Mouse (Mus musculus): ENCODE data around the gene Wnt3a.

The Wnt3a gene

DNA sequence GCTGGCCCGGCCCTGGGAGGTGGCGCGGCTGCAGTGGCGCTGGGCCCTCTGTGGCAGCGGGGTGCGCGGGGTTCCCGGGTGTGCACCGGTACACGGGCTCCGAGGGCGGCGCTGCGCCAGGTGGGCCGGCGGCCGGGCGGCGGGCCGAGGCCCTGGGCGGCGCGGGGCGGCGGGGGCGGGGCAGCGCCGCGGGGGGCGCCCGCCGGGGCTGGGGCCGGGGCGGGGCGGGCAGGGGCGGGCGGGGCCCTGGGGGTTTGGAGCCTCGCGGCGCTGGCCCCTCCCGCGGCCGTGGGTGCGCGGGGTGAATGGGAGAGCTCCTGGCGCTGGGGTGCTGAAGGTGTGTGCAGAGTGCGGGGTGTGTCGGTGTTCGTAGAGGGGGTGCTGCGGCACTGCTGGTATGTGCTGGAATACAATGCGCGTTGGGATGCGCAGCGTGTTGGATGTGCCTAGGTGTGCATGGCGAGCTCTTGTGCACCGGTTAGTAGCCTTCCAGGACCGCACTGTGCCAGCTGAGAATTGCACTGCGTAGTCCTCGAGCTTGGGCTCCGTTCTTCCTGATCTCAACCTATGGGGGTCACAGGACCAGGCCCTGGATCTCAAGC is at the start of gene Wnt3a:
Wnt3a (minus strand) TSS at position 51 of the 602 bp plus-strand sequence.
- no peak for DNase-seq

DNA sequence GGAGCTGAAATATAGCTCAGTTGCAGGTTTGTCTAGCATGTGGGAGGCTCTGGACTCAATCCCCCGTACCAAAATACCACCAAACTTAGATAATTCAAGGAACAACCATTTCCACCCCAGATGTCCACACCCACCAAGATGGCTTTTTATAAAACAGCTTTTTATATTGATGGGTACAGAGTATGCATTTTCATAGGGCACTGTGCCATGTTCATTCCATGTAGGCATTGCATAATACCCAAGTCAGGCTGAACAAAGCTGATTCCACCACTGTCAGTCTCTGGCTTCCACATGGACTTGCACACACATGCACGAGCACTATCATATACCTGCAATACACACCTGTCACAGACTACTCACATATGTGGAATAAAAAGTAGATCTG is 48.2 kb upstream of the Wnt3a start:
- no peak for DNase-seq

DNA sequence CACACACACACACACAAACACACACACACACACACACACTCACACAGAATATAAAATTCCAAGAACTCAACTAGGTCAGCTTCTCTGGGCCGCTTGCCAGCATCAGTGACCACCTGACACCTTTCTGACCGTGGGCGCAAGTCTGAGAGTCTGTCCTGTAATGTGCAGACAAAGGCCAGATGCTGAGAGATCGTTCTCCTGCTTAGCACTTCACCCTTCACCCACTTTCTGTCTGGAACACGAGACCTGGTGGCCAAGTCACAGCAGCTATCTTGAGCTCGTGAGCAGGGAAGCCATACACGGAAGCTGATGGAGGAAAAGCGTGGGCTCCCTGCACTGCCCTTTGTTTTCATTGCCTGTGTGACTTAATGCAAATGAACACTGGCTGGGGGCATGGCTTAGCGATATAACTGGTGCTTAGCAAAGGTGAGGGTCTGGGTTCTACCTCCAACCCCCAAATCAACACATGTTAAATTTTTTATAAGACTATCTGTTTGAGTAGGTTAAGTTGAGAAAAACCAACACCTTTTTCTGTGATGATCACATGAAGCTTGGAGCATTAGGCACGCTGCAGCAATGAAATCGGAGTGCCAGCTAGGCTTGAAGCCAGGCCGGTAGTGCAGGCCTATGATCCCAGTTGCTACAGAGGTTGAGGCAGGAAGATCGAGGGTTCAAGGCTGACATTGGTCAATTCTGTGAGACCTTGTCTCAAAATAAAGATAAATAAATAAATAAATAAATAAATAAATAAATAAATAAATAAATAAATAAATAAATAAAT is 47.6 kb upstream of the Wnt3a start:
- DNase-seq, result no peak

DNA sequence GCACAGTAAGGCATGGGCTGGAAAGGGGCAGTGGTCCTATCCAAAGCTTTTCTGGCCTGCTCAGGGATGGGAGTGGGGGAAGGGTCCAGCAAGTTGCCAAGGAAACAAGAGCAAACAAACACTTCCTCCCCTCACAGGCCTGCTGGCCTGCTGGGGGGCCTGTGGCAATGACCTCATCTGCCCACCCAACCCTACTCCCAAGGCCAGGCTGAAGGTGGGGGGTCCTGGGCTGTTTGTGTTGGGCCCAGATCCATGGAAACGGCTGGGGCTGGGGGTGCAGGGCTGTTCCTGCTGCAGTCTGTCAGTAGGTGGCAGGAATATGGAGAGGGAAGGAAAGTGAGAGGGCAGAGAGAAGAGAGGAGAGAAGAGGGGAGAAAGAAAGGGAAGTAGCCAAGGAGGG is 45.8 kb upstream of the Wnt3a start:
- no peak for DNase-seq

DNA sequence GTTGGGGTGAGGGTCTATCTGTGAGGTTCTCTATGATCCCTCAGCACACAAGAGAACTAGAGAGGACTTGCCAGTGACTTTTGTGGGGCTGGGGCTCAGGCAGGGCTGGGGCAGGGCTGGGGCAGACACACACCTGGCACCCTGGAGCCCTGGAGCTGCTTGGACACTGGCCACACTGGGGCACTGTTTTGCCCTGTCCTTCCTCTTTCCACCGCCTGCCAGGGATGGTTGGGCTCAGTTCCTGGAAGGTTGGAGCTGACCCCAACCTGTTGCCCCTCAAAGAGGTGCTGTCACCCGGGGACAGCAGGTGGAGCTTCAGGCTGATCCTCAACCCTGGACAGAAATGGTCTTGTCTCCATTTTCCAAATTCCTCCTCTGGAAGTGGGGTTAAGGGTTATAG is 45.4 kb upstream of the Wnt3a start:
- no peak for DNase-seq

DNA sequence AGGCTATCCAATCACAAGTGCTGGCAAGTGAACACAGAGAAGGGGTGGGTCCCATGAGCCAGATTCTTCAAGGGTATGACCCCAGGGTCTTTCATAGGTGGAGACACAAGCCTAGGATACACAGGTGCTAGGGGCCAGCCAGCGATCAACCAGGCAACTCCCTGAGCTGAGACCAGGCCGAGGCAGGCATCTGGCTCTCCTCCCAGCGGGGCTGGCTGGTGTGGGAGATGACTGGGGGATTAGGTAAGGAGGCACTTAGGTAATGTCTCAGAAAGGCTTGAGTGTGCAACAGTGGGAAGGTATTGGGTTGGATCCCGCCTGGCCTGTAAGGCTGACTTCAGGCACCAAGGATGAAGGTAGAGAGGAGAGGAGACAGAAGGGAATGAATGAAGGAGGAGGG is 44.6 kb upstream of the Wnt3a start:
- no peak for DNase-seq

DNA sequence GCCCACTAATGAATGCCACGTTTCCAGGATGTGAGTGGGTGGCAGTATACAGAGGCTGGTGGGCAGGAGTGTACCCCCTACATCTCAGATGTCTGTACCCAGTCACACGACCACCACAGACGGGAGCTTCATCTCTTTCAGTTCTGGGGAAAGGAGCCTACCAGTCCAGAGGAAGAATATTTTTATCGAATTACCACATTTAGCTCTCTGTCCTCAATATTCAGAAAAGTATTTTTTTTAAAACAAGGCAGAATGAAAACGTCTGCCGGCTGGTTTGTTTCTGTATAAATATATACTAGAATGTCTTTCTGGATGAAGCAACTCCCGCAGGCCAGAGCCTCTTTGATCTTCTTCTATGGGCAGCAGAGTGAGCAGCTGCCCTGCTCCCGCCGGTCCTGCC is 42.4 kb upstream of the Wnt3a start:
- no peak for DNase-seq

DNA sequence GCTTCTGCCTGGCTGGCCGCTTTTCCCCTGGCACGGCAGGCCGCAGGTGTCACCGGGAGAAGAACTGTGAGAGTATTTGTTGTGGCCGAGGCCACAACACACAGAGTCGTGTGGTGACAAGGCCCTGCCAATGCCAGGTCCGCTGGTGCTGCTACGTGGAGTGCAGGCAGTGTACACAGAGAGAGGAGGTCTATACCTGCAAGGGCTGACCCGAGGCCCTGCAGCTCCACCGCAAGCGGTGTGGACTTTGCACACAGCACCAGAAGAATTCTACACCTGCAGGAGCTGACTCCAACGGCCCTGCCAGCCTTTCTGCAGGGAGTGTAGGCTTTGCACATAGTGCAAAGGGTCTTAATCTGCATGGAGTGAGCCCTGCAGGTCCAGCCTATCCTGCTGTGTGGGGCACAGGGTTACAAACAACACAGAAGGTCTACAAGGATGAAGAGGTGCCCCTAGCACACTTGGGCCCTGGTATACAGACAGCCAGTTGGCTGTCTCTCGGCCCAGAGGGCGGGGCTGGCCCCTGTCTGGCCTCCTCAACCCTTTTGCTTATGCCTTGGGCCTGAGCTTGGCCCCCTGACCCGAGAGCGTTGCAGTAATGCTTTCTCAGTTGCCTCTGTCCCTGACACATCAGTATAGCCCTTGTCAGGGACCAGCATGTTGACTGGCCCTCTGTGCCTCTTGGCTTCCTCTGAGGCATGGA is 40.8 kb upstream of the Wnt3a start:
- no peak for DNase-seq

DNA sequence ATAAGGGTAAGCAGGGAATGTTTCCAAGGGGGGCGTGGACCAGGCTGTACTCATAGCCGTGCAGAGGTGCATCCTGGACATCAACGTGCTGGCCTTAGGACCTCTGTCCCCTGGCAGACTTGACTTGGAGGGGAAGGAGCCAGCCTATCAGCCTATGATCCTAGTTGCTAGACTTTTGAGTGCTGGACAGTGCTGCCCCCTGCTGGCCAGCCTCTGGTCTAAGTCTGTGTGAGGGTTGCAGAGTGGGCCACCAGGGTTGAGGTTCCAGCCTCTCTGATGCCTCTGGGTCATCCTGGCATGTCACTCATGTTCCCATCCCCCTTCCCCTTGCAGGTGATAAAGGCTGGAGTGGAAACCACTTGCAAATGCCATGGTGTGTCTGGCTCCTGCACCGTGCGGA is 40.0 kb upstream of the Wnt3a start:
- peak; percentile 57 for DNase-seq

DNA sequence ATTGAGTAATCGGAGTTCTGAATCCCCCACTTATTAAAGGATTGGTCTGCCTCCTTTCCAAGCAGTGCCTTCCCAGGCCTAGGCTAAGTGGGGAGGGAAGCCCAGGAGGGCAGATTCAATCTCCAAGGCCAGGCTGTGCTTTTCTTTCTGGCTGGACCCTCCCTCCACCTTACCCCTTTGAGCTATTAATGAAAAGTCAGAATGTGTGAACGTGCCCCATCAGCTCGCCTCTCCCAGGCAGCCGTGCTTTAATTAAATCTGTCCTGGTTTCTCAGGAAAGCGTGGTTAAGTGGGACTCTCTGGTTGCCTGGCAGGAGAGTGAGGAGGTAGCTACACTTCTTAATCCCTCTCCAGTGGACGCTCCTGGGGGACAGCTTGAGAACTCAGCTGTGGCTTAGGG is 39.1 kb upstream of the Wnt3a start:
- DNase-seq, result no peak

DNA sequence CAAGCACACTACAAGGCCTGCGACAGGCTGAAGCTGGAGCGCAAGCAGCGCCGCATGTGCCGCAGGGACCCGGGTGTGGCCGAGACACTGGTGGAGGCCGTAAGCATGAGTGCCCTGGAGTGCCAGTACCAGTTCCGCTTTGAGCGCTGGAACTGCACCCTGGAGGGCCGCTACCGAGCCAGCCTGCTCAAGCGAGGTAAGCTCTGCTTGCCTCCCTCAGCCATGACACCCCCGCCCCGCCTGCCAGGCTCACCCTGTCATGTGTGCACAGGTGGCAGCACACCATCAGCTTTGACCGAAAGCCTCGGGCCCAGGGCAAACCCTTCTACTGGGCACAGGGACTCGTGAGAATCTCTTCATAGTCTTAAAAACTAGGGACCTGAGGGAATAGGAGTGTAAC is 37.1 kb upstream of the Wnt3a start:
- DNase-seq, result no peak

DNA sequence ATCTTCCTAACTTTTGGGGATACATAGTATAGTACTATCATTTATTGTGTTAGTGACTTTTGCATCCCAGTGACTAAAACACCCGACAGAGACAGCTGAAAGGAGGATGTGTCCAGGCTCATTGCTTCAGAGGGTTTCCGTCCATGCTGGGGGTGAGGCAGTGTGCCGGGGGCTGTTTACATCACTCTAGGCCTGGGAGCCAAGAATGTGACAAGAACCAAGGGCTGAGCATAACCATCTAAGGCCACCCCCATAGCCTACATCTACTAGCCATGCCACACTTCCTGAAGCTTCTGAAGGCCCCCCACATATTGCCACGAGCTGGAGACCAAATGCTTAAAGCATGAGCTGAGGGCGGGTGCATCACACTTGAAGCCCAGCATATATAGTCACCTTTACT is 34.2 kb upstream of the Wnt3a start:
- DNase-seq, result no peak

DNA sequence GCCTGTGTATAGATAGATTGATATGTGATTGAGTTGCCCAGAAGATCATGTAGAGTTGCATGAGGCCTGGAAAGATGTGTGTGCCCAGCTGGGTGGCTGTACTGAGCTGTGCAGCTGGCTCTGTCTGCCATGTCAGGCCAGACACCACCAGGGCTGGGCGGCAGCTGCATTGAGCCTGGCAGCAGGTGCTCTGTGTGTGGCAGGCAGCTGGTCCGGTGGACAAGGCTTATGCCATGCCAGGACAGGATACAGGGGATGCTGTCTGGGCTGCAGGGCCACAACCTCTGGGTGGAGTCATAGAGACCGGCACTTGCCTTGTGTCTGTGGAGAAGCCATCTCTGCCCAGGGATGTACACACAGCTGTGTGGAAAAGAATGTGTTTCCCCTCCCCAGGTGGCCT is 32.4 kb upstream of the Wnt3a start:
- no peak for DNase-seq

DNA sequence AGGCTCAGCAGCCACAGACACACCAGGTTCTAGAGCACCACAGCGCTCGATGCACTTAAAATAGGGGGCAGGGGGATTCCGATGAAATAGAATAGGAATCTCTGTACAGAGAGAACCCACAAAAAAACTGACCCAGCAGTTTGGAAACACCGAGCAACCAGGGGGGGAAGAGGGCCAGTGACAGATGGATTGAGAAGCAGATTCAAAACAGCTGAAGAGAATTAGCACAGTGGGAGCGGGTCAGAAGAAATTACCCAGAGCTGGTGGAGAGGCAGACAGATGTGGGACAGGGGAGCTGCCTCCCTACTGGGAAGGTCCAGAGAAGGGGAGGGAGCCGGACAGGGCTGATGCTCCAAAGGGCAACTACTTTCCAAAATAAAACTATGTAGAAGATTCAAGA is 26.0 kb upstream of the Wnt3a start:
- no peak for DNase-seq

DNA sequence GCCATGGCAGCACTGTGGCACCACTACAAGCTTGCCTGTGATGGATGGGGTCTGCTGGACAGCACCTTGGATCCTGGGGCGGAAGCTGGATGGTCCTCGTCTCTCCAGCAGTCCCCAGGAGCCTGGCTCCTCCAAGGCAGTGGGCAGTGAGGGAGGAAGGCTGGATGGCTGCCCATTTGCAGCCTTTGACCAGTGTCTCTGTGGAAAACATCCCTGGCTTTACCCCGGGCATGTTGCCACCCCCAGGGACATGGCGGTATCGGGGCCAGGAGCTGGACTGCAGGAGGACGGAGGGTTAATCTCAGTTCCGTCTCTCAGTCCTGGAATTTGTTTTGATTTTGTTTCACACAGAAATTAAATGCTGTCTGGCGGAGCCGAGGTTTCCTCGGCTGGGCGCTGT is 23.4 kb upstream of the Wnt3a start:
- no peak for DNase-seq

DNA sequence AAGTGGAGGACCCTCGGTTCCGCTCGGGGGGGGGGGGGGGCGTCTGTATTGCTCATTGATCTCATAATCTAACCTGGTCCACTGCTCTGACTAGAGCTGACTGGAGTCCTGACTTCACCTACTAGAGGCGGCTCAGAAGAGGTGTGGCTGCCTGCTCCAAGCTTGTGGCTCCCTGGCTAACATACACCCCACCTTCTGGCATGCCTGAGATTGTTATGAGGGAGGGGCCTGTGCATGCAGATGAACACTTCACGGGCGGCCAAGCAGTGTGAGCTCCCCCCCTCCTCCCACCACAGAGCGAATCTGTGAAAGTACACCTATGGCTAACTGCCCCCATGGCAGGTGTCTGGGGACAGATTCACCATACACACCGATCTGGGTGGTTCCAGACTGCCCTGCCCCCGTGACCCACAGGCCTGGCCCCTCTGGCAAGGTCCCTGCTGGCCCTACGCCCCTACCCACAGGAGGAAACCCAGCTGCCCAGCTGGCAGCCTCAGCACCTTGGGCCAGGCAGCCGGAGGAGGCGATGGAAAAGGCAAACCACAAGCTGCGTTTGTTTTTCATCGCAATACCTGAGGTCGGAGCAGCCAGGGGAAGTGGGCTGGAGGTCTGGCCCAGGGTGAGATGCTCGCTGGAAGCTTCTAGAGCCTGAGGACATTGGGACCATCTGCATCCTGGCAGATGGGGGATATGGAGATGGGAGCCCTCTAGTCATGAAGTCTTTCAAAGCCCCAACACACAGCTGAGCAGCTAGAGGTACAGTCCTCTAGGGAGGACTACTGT is 22.7 kb upstream of the Wnt3a start:
- DNase-seq, result no peak

DNA sequence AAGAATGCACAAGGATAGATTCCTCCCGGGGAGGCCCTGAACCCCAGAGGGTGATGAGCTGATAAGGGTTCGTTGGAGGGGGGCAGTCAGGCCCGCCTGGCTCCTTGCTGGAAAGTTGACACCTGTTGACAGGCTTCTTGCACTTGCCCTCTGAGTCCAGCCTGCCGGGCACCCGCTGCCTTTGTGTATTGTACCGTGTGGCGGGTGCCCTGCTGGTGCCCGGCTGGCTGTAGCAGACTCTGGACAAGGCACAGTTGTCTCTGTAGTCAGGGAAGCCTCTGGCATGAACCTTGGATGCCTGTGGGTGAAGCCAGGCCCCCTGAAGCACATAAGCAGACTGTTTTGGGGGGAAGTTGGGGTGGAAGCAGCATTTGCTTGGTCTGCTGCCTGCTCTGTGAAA is 21.9 kb upstream of the Wnt3a start:
- DNase-seq, result no peak

DNA sequence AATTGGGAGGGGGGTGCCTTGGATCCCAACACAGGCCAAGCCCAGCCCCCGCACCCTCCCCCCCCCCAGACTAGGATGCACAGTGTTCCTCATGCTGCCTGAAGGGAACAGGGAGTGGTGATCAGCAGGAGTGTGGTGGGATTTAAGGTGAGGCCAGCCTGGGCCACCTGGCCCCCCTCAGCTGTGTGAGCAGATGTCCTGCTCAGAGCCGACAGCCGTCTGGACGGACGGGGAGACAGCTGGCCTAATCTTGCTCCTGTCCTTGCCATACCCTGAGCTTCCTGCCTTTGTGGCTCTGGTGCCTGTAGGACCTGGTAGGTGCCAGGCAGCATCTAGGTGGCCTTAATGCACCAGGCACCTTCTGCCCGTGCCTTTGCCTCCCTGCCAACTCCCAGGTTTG is 21.5 kb upstream of the Wnt3a start:
- DNase-seq, result no peak

DNA sequence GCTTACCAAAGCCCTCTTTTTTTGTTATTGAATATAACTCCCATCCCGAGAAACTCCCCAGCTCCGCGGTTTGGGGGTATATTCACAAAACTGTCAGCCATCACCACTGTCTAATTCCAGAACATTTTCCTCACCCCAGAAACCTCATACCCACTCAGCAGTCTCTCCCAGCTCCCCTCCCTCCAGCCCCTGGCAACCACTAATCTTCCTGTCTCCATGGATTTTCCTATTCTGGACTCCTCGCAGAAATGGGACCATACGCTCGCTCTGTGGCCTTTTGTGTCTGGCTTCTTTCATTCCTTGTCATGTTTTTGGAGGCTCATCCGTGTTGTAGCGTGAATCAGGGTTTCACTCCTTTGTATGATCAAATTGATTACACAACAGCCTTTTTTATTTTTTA is 19.4 kb upstream of the Wnt3a start:
- DNase-seq, result no peak

DNA sequence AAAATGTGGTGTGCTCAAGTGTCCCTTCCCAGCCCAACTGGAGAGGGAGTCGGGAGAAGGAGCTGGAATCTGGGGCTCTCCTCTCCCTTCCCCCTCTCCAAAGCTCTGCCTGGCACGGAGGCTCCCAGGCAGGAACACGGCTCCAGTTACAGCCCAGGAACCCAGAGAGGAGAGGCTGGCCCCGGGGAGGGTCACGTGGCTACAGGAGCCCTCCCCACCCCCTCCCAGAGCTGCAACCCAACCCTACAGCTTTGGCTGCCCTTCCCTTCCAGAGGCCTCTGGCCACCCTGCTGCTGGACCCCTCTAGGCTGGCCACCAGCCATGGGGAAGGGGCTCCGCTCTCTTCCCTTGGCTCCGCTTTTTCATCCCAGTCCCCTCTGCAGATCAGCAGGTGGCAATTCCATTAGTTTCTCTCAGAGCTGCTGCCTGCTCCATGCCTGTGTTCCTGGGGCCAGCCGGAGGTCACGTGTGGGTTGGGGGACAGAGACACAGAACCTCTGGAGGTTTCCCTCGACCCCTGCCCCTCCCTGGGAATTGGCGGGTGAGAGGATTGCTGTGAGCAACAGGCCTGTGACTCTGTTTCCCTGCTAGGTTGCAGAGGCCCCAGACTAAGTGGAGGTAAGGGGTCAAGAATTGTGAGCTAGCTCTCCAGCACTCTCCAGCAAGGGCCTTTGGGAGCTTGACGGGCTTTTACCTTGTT is 18.7 kb upstream of the Wnt3a start:
- DNase-seq, result no peak

DNA sequence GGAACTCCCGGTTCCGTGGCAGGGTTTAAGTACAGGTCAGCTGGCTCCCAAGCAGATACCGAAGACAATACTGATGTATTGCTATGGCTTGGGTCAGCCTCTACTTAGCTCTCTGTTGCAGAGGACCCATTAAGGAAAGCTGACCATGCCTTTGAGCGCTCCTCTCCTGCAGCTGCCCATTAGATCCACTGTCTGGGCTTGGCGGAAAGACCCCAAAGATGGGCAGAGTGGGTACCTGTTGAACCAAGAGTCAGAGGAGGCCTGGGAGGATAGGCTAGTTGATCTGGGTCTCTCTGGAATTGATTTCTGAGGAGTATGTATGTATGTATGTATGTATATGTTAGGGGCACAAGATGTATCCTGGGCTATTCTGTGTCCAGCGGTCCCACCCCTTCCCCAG is 18.1 kb upstream of the Wnt3a start:
- DNase-seq, result no peak

DNA sequence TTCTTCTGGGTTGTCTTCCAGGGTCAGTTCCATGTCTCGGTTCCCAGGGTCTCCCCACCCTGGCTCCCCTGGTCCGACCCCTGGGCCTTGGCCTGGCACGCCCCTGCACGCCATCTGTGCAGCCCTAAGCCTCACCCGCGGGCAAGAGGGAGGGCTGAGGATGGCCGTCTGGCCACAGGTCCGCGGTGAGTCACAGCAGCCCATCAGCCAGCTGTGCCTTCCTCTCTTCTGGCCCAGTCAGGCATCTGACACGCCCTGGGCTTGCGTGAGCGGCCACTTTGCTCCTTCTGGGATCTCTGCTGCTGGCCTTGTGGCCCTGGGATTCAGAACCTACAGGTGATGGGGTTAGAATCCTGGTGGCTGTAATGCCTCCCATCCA is 17.6 kb upstream of the Wnt3a start:
- DNase-seq, result no peak

Measured in thymus, postnatal 14 days (tissue).